Comparison of ENCODE assay signal across 17 mouse cellular contexts in the genomic region with DNA sequence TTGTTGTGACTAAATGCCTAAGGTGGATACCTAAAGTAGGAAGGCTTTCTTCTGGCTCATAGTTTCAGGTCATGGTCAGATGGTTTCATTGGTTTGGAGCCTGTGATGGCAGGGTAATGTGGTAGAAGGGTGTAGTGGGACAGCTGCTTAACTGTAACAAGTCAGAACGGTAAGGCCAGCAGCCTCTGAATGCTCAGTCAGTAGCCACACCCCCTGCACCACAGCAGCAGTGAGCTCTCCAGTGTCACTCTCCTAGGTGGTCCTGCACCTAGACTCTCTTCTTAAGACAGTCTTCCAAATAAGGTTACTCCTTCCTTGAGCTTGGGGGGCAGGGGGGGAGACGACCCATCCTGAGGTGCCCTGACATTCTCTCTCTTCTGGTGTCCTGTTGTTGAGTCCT. TPM values are rescaled to one million over a fixed set of nuclear protein-coding genes. Genes with fewer than 3 reads are reported as not detected.
"Had no signal": no experiment of that assay in that cellular context is flagged by ENCODE, and none has a peak within 500 bp of the region (broad histone marks: within the 10 kb centered on the region; RNA-seq: fewer than 3 reads in every experiment).

No protein-coding gene starts in this region.

- H3K9me3 ChIP-seq: limb, embryonic 10.5 days; liver, embryonic 12.5 days; lung, embryonic 15.5 days; midbrain, embryonic 12.5 days had no signal

- H3K4me2 ChIP-seq: liver, embryonic 12.5 days; lung, embryonic 15.5 days; midbrain, embryonic 12.5 days had no signal

- H3K27ac ChIP-seq: limb, embryonic 10.5 days; liver, embryonic 12.5 days; lung, embryonic 15.5 days; macrophage; midbrain, embryonic 12.5 days had no signal

- ATAC-seq: liver, embryonic 12.5 days; midbrain, embryonic 16.5 days had no signal

- H3K4me3 ChIP-seq: limb, embryonic 10.5 days; liver, embryonic 12.5 days; lung, embryonic 15.5 days; megakaryocyte, embryonic 14.5 days; midbrain, embryonic 12.5 days had no signal

- DNase-seq: kidney, postnatal 14 days; lung, postnatal 14 days; right cerebral cortex, postnatal 14 days; thymus, postnatal 4 days had no signal

- H3K9ac ChIP-seq: liver, embryonic 12.5 days; lung, embryonic 15.5 days; midbrain, embryonic 12.5 days had no signal

- H3K27me3 ChIP-seq: liver, embryonic 12.5 days; lung, embryonic 15.5 days; megakaryocyte, embryonic 14.5 days; midbrain, embryonic 12.5 days had no signal

RNA-seq across cellular contexts. Expression of a gene that starts 47.6 kb away (rescaled TPM):
- total RNA-seq: layer of hippocampus, adult 8-10 months; layer of hippocampus, postnatal 14 days had no signal
- polyA plus RNA-seq: large intestine, adult 2 months; limb, embryonic 10.5 days; liver, embryonic 12.5 days; liver, embryonic 16.5 days; lung, embryonic 15.5 days; macrophage; spleen, adult 2 months; stomach, embryonic 16.5 days had no signal
